Mouse (Mus musculus): ENCODE data around the gene Abhd6.
"Not testable (repeated sequence)": the region's sequence is repeated elsewhere in the genome, so short reads cannot be mapped to it uniquely, and the experiment has no call there.

The Abhd6 gene

GRCm38 (mm10) chr14:7999030-7999429, 3.7 kb upstream of the Abhd6 start:
- no peak for DNase-seq (ENCODE audit: low read depth, low spot score)

- DNase-seq (ENCODE audit: low read depth, low spot score), result no peak
Measured at GRCm38 (mm10) chr14:7999435-7999834, 3.3 kb upstream of the Abhd6 start.

- no peak for DNase-seq (ENCODE audit: low read depth, low spot score)
Measured at GRCm38 (mm10) chr14:8000247-8000646, 2.5 kb upstream of the Abhd6 start.

GRCm38 (mm10) chr14:8000831-8001685, 1.6 kb upstream of the Abhd6 start:
- DNase-seq (ENCODE audit: low read depth, low spot score), result peak; percentile 19

- DNase-seq (ENCODE audit: low read depth, low spot score), result no peak
Measured at GRCm38 (mm10) chr14:8003093-8003670, 480 bp downstream of the Abhd6 start.

GRCm38 (mm10) chr14:8003727-8004670, 1.3 kb downstream of the Abhd6 start:
- no peak for DNase-seq (ENCODE audit: low read depth, low spot score)

GRCm38 (mm10) chr14:8006061-8006460, 3.4 kb downstream of the Abhd6 start:
- DNase-seq (ENCODE audit: low read depth, low spot score), result not testable (repeated sequence)

GRCm38 (mm10) chr14:8007084-8007483, 4.4 kb downstream of the Abhd6 start:
- DNase-seq (ENCODE audit: low read depth, low spot score), result peak; percentile 19

- DNase-seq (ENCODE audit: low read depth, low spot score), result peak; percentile 34
Measured at GRCm38 (mm10) chr14:8007486-8007885, 4.8 kb downstream of the Abhd6 start.

- no peak for DNase-seq (ENCODE audit: low read depth, low spot score)
Measured at GRCm38 (mm10) chr14:8007923-8008322, 5.2 kb downstream of the Abhd6 start.

- DNase-seq (ENCODE audit: low read depth, low spot score), result no peak
Measured at GRCm38 (mm10) chr14:8011297-8011696, 8.6 kb downstream of the Abhd6 start.

GRCm38 (mm10) chr14:8011938-8012337, 9.2 kb downstream of the Abhd6 start:
- DNase-seq (ENCODE audit: low read depth, low spot score), result no peak

GRCm38 (mm10) chr14:8015756-8016155, 13.1 kb downstream of the Abhd6 start:
- DNase-seq (ENCODE audit: low read depth, low spot score), result no peak

GRCm38 (mm10) chr14:8016276-8016675, 13.6 kb downstream of the Abhd6 start:
- no peak for DNase-seq (ENCODE audit: low read depth, low spot score)

- DNase-seq (ENCODE audit: low read depth, low spot score), result no peak
Measured at GRCm38 (mm10) chr14:8016951-8017350, 14.2 kb downstream of the Abhd6 start.

- no peak for DNase-seq (ENCODE audit: low read depth, low spot score)
Measured at GRCm38 (mm10) chr14:8020011-8020410, 17.3 kb downstream of the Abhd6 start.

GRCm38 (mm10) chr14:8020546-8020945, 17.8 kb downstream of the Abhd6 start:
- no peak for DNase-seq (ENCODE audit: low read depth, low spot score)

- DNase-seq (ENCODE audit: low read depth, low spot score), result no peak
Measured at GRCm38 (mm10) chr14:8024469-8024868, 21.8 kb downstream of the Abhd6 start.

- DNase-seq (ENCODE audit: low read depth, low spot score), result no peak
Measured at GRCm38 (mm10) chr14:8024936-8025335, 22.2 kb downstream of the Abhd6 start.

GRCm38 (mm10) chr14:8026769-8027531, 24.2 kb downstream of the Abhd6 start:
- DNase-seq (ENCODE audit: low read depth, low spot score), result no peak

- no peak for DNase-seq (ENCODE audit: low read depth, low spot score)
Measured at GRCm38 (mm10) chr14:8028086-8028485, 25.4 kb downstream of the Abhd6 start.
